In genomic region chr10:102636507-102636906, GRCm38 (mm10) we compare ENCODE assay signal across 20 mouse cellular contexts.
A peak's percentile ranks its signal among the peaks of the same experiment; 100 is the strongest.
DNase-seq lines count a peak whose midpoint lies in the region; ATAC-seq and TF ChIP-seq lines count a peak whose summit lies in the region.
"Had no signal": no experiment of that assay in that cellular context is flagged by ENCODE, and none has a peak within 500 bp of the region (broad histone marks: within the 10 kb centered on the region; RNA-seq: fewer than 3 reads in every experiment).

No protein-coding gene starts in this region.

- no peak for ATAC-seq in kidney, postnatal 0 days (replicated peaks; ENCODE audit: low FRiP score, low read depth)
- ATAC-seq in midbrain, postnatal 0 days (ENCODE audit: low FRiP score) = no peak
- no peak for ATAC-seq in midbrain, embryonic 14.5 days (ENCODE audit: low FRiP score, low TSS enrichment)
- ATAC-seq: activated CD4-positive, CD25-positive, alpha-beta regulatory T cell, adult 4 months; forebrain, embryonic 13.5 days; forebrain, postnatal 0 days; Patski had no signal

- no peaks in the 10 kb centered on the region; the same call in 1 of the 2 replicates for H3K27me3 ChIP-seq in kidney, adult 2 months (replicated peaks; ENCODE audit: control insufficient read depth, insufficient read depth, low read length)
- H3K27me3 ChIP-seq in kidney, postnatal 0 days (ENCODE audit: insufficient read depth, low read length) = no peaks in the 10 kb centered on the region
- no peaks in the 10 kb centered on the region for H3K27me3 ChIP-seq in midbrain, postnatal 0 days (ENCODE audit: insufficient read depth, low read length)
- H3K27me3 ChIP-seq in midbrain, embryonic 14.5 days (ENCODE audit: control insufficient read depth, insufficient read depth, low read length) = no peaks in the 10 kb centered on the region
- H3K27me3 ChIP-seq: CH12.LX; embryonic facial prominence, embryonic 13.5 days; forebrain, embryonic 13.5 days; heart, embryonic 13.5 days had no signal

- no peaks in the 10 kb centered on the region for H3K4me1 ChIP-seq in kidney, adult 2 months (ENCODE audit: control insufficient read depth, insufficient read depth, low read length)
- no peaks in the 10 kb centered on the region for H3K4me1 ChIP-seq in kidney, postnatal 0 days (replicated peaks; ENCODE audit: insufficient read depth, low read length)
- no peaks in the 10 kb centered on the region for H3K4me1 ChIP-seq in midbrain, postnatal 0 days (ENCODE audit: insufficient read depth, low read length)
- H3K4me1 ChIP-seq in midbrain, embryonic 14.5 days (ENCODE audit: control insufficient read depth, insufficient read depth, low read length) = no peaks in the 10 kb centered on the region
- H3K4me1 ChIP-seq: embryonic facial prominence, embryonic 13.5 days; forebrain, embryonic 13.5 days; heart, embryonic 13.5 days had no signal

- 62% methylated on average over 2 of the region's 2 CpGs for WGBS in kidney, adult 2 months
- 60% methylated on average over 2 of the region's 2 CpGs for WGBS in kidney, postnatal 0 days
- WGBS in midbrain, postnatal 0 days = 77% methylated on average over 2 of the region's 2 CpGs
- 84% methylated on average over 2 of the region's 2 CpGs for WGBS in midbrain, embryonic 14.5 days

- no peak overlapping the region for H3K4me2 ChIP-seq in kidney, postnatal 0 days (ENCODE audit: low read length)
- H3K4me2 ChIP-seq in midbrain, postnatal 0 days (ENCODE audit: low read depth, low read length, poor library complexity, severe bottlenecking) = no peak overlapping the region
- no peak overlapping the region for H3K4me2 ChIP-seq in midbrain, embryonic 14.5 days (ENCODE audit: low read length)
- H3K4me2 ChIP-seq: embryonic facial prominence, embryonic 13.5 days; forebrain, embryonic 13.5 days; heart, embryonic 13.5 days had no signal

- no peak overlapping the region for H3K27ac ChIP-seq in kidney, adult 2 months (ENCODE audit: insufficient read depth, low read depth, low read length)
- H3K27ac ChIP-seq in kidney, postnatal 0 days = no peak overlapping the region
- H3K27ac ChIP-seq in midbrain, postnatal 0 days (ENCODE audit: low read depth, low read length) = no peak overlapping the region
- H3K27ac ChIP-seq in midbrain, embryonic 14.5 days (replicated peaks; ENCODE audit: low read depth, low read length) = no peak overlapping the region
- H3K27ac ChIP-seq: embryonic facial prominence, embryonic 13.5 days; forebrain, embryonic 13.5 days; heart, embryonic 13.5 days had no signal

- TF ChIP-seq CTCF in kidney, adult 2 months (conservative IDR thresholded peaks at IDR 0.05; ENCODE audit: insufficient read depth, insufficient read length, low read depth, low read length) = no peak
- no peak for TF ChIP-seq CTCF in kidney, postnatal 0 days (IDR thresholded peaks at IDR 0.05; ENCODE audit: low read depth)
- no peak for TF ChIP-seq CTCF in midbrain, postnatal 0 days (IDR thresholded peaks at IDR 0.05)

- H3K9me3 ChIP-seq in kidney, postnatal 0 days (replicated peaks; ENCODE audit: low read length) = no peaks in the 10 kb centered on the region
- no peaks in the 10 kb centered on the region for H3K9me3 ChIP-seq in midbrain, postnatal 0 days (ENCODE audit: low read length)
- no peaks in the 10 kb centered on the region for H3K9me3 ChIP-seq in midbrain, embryonic 14.5 days (ENCODE audit: control insufficient read depth, low read length)
- H3K9me3 ChIP-seq: embryonic facial prominence, embryonic 13.5 days; forebrain, embryonic 13.5 days; heart, embryonic 13.5 days had no signal

- no peak for TF ChIP-seq POLR2A in kidney, adult 2 months (IDR thresholded peaks at IDR 0.05; ENCODE audit: low read depth, low read length)

- no peak overlapping the region for H3K4me3 ChIP-seq in kidney, adult 2 months (ENCODE audit: insufficient read depth, low read depth, low read length)
- no peak overlapping the region for H3K4me3 ChIP-seq in kidney, postnatal 0 days (replicated peaks; ENCODE audit: low read depth, low read length)
- no peak overlapping the region for H3K4me3 ChIP-seq in midbrain, postnatal 0 days (ENCODE audit: low read depth, low read length)
- H3K4me3 ChIP-seq in midbrain, embryonic 14.5 days (replicated peaks; ENCODE audit: low read depth, low read length) = no peak overlapping the region
- H3K4me3 ChIP-seq: embryonic facial prominence, embryonic 13.5 days; forebrain, embryonic 13.5 days; heart, embryonic 13.5 days had no signal

- no peaks in the 10 kb centered on the region for H3K36me3 ChIP-seq in kidney, adult 2 months (ENCODE audit: control insufficient read depth, insufficient read depth, low read length)
- H3K36me3 ChIP-seq in kidney, postnatal 0 days (ENCODE audit: insufficient read depth, low read length) = no peaks in the 10 kb centered on the region
- H3K36me3 ChIP-seq in midbrain, postnatal 0 days (ENCODE audit: insufficient read depth, low read length) = no peaks in the 10 kb centered on the region
- H3K36me3 ChIP-seq in midbrain, embryonic 14.5 days (ENCODE audit: control insufficient read depth, insufficient read depth, low read length) = no peaks in the 10 kb centered on the region
- H3K36me3 ChIP-seq: embryonic facial prominence, embryonic 13.5 days; heart, embryonic 13.5 days had no signal

- H3K9ac ChIP-seq in kidney, postnatal 0 days (ENCODE audit: low read depth, low read length) = no peak overlapping the region
- H3K9ac ChIP-seq in midbrain, postnatal 0 days (replicated peaks; ENCODE audit: low read length, poor library complexity, severe bottlenecking) = no peak overlapping the region
- no peak overlapping the region for H3K9ac ChIP-seq in midbrain, embryonic 14.5 days (replicated peaks; ENCODE audit: low read length)
- H3K9ac ChIP-seq: embryonic facial prominence, embryonic 13.5 days; forebrain, embryonic 13.5 days; forebrain, postnatal 0 days; heart, embryonic 13.5 days had no signal

- peak; percentile 1 for DNase-seq in kidney, adult 2 months
- no peak for DNase-seq in kidney, postnatal 36 days
- peak; percentile 80 for DNase-seq in kidney, postnatal 0 days (ENCODE audit: low spot score)
- no peak for DNase-seq in kidney, adult 11 months
- peak; percentile 6 for DNase-seq in midbrain, postnatal 0 days (ENCODE audit: low spot score)
- no peak for DNase-seq in midbrain, embryonic 14.5 days
- DNase-seq in right cerebral cortex, postnatal 4 days = no peak
- DNase-seq: adrenal gland, postnatal 14 days; cerebellum, adult 11-12 months; cerebellum, adult 9-10 months; cerebellum, postnatal 25 days; forebrain, postnatal 0 days; gastrocnemius, postnatal 14 days; heart, postnatal 36 days had no signal

Comparison
In these comparisons a context has a peak if more than half of its experiments do, and no peak if none do; other contexts are left out.
1. DNase-seq: peak in kidney, adult 2 months (single experiment), kidney, postnatal 0 days (single experiment) and midbrain, postnatal 0 days (single experiment); none in kidney, postnatal 36 days (0 of 2), kidney, adult 11 months (single experiment), midbrain, embryonic 14.5 days (single experiment) and right cerebral cortex, postnatal 4 days (single experiment).